Mouse (Mus musculus) brown adipose tissue, adult 24 weeks (tissue): ENCODE data around the gene Vmn2r99. TPM values are rescaled to one million over a fixed set of nuclear protein-coding genes. Genes with fewer than 3 reads are reported as not detected.

Source experiments
- H3K27ac ChIP-seq: fragments of 200-500 bp; replicated peaks from 2 replicates; pipeline ENCODE4 v1.5.1; 2012; ENCODE audit warnings: low read depth, mild to moderate bottlenecking, low read length
- H3K4me1 ChIP-seq: fragments of 200-500 bp; 2 replicates; pipeline ENCODE4 v1.6.1; 2012; ENCODE audit warnings: low read length, mixed read lengths; ENCODE audit not compliant: control insufficient read depth, insufficient read depth, insufficient read length
- H3K4me3 ChIP-seq: fragments of 200-500 bp; 2 replicates; pipeline ENCODE4 v1.5.1; 2012; ENCODE audit warnings: low read depth, mild to moderate bottlenecking, low read length, moderate library complexity; ENCODE audit not compliant: insufficient read depth
- polyA plus RNA-seq: library from polyadenylated mRNA; stranded (reverse); fragments of >200 nt; gene quantifications from 2 replicates; pipeline ENCODE4 v1.2.4, GENCODE M21; 2012; ENCODE audit not compliant: missing spikeins, insufficient read depth, insufficient read length

Vmn2r99 gene
- polyA plus RNA-seq: not detected in 2 replicates

DNA sequence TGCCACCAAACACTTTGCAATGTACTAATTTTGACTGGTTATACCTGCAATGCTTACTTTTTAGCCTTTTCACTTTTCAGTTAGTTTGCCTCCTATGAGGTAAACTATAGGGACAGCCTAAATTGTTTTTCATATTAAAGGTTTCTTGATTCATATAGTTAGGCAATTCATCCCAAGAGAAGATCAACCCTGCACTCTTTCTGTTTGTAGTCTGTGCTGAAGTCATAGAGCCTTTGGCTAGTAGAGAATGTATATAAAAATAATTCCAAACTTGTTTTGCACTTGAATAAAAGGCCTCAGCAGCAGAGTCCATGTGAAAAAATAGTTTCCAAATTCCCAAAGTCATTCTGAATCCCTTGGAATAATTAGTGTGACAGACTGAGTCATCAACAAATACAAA lies at the start of gene Vmn2r99:
Gene Vmn2r99, plus strand, starts transcription at position 301 of the 400 bp plus-strand sequence.
- Histone ChIP-seq H3K4me1 (no peaks in the 10 kb centered on the region), H3K4me3 (no peak within 1 kb of the TSS), H3K27ac (no peak within 1 kb of the TSS)

GRCm38 (mm10) chr17:19437623-19438022 lies 75.9 kb downstream of the Vmn2r99 start:
- Histone ChIP-seq H3K4me1 (no peaks in the 10 kb centered on the region), H3K4me3 (no peak overlapping the region), H3K27ac (no peak overlapping the region)

- no peaks in the 10 kb centered on the region for H3K4me1 ChIP-seq
- H3K4me3 ChIP-seq: no peak overlapping the region
- no peak overlapping the region for H3K27ac ChIP-seq
Measured at GRCm38 (mm10) chr17:19444932-19445331, 83.2 kb downstream of the Vmn2r99 start.

Other genes with a start within 250 kb of the Vmn2r99 start
- gene Vmn2r100, start 142.8 kb downstream of the Vmn2r99 start, polyA plus RNA-seq: 0.21 TPM in 1 of 2 replicates, not detected in the other
- gene Vmn2r101, start 215.3 kb downstream of the Vmn2r99 start, polyA plus RNA-seq: not detected in 2 replicates